Mouse (Mus musculus): Measurements from ENCODE around the gene Lyrm9. TPM values are rescaled to one million over a fixed set of nuclear protein-coding genes. Genes with fewer than 3 reads are reported as not detected.
"Not testable (repeated sequence)": the region's sequence is repeated elsewhere in the genome, so short reads cannot be mapped to it uniquely, and the experiment has no call there.

Gene Lyrm9
- total and polyA plus RNA-seq, 3 experiments: 31.6 to 48.6 TPM; not detected in 1

- no peak for DNase-seq (ENCODE audit: low read depth, low spot score)
- Histone ChIP-seq H3K4me1 (ENCODE audit: control insufficient read depth in 1 of 2, insufficient read depth in 2 of 2, low read length in 2 of 2) (no peaks in the 10 kb centered on the region), H3K79me2 (ENCODE audit: control insufficient read depth, insufficient read depth, low read length, poor library complexity) (no peaks in the 10 kb centered on the region), H3K4me3 (ENCODE audit: control insufficient read depth in 1 of 2, insufficient read depth in 1 of 2, low read depth in 2 of 2, low read length in 2 of 2) (no peak overlapping the region), H3K36me3 (ENCODE audit: control insufficient read depth in 1 of 2, insufficient read depth in 2 of 2, low read length in 2 of 2) (no peaks in the 10 kb centered on the region), H3K27me3 (ENCODE audit: control insufficient read depth in 1 of 2, insufficient read depth in 2 of 2, low read length in 2 of 2) (peaks cover 7 to 9% of the 10 kb centered on the region in 2 experiments), H3K9me3 (replicated peaks; ENCODE audit: insufficient read depth, low read length) (no peaks in the 10 kb centered on the region), H3K9ac (ENCODE audit: control insufficient read depth, low read depth, low read length, poor library complexity, severe bottlenecking) (no peak overlapping the region), H3K27ac (ENCODE audit: control insufficient read depth, low read depth, low read length) (no peak overlapping the region)
- TF ChIP-seq CTCF (IDR thresholded peaks at IDR 0.05 in 2 of 3, conservative IDR thresholded peaks at IDR 0.05 in 1 of 3; ENCODE audit: control insufficient read depth in 1 of 3, insufficient read depth in 1 of 3, low read depth in 2 of 3, low read length in 3 of 3, poor library complexity in 1 of 3, severe bottlenecking in 1 of 3) (no peak), KAT2A (conservative IDR thresholded peaks at IDR 0.05; ENCODE audit: low read depth, low read length) (no peak), JUND (IDR thresholded peaks at IDR 0.05; ENCODE audit: low read depth, low read length) (no peak), ZC3H11A (IDR thresholded peaks at IDR 0.05; ENCODE audit: low read depth, low read length) (no peak), NELFE (IDR thresholded peaks at IDR 0.05; ENCODE audit: low read depth, low read length) (no peak), MYC (IDR thresholded peaks at IDR 0.05; ENCODE audit: low read depth, low read length) (no peak), POLR2AphosphoS5 (IDR thresholded peaks at IDR 0.05; ENCODE audit: borderline replicate concordance, low read depth, low read length) (no peak)
Observed at GRCm38 (mm10) chr11:78867696-78868095, 41.3 kb downstream of the Lyrm9 start.

GRCm38 (mm10) chr11:78869205-78869604, 42.8 kb downstream of the Lyrm9 start:
- H3K4me1 ChIP-seq (ENCODE audit: control insufficient read depth in 1 of 2, insufficient read depth in 2 of 2, low read length in 2 of 2); H3K9me3 ChIP-seq (replicated peaks; ENCODE audit: insufficient read depth, low read length); H3K4me3 ChIP-seq (ENCODE audit: control insufficient read depth in 1 of 2, insufficient read depth in 1 of 2, low read depth in 2 of 2, low read length in 2 of 2); H3K36me3 ChIP-seq (ENCODE audit: control insufficient read depth in 1 of 2, insufficient read depth in 2 of 2, low read length in 2 of 2); DNase-seq (ENCODE audit: low read depth, low spot score); H3K9ac ChIP-seq (ENCODE audit: control insufficient read depth, low read depth, low read length, poor library complexity, severe bottlenecking); H3K27me3 ChIP-seq (ENCODE audit: control insufficient read depth in 1 of 2, insufficient read depth in 2 of 2, low read length in 2 of 2); H3K27ac ChIP-seq (ENCODE audit: control insufficient read depth, low read depth, low read length); H3K79me2 ChIP-seq (ENCODE audit: control insufficient read depth, insufficient read depth, low read length, poor library complexity): not testable (repeated sequence)
- TF ChIP-seq SMC3 (IDR thresholded peaks at IDR 0.05; ENCODE audit: low read depth, low read length) (peak; percentile 25), RAD21 (IDR thresholded peaks at IDR 0.05; ENCODE audit: low read depth, low read length) (peak; percentile 23), CTCF (IDR thresholded peaks at IDR 0.05 in 2 of 3, conservative IDR thresholded peaks at IDR 0.05 in 1 of 3; ENCODE audit: control insufficient read depth in 1 of 3, insufficient read depth in 1 of 3, low read depth in 2 of 3, low read length in 3 of 3, poor library complexity in 1 of 3, severe bottlenecking in 1 of 3) (peak in 2 of 3 experiments; percentile 28 to 35; a peak in 3 of 6 replicates), MYC (IDR thresholded peaks at IDR 0.05; ENCODE audit: low read depth, low read length) (0 out of 2 replicates have a peak, but pooled peaks have one; percentile 27)

- no peaks in the 10 kb centered on the region for H3K4me1 ChIP-seq (ENCODE audit: control insufficient read depth in 1 of 2, insufficient read depth in 2 of 2, low read length in 2 of 2)
- no peak overlapping the region for H3K9ac ChIP-seq (ENCODE audit: control insufficient read depth, low read depth, low read length, poor library complexity, severe bottlenecking)
- H3K4me3 ChIP-seq (ENCODE audit: control insufficient read depth in 1 of 2, insufficient read depth in 1 of 2, low read depth in 2 of 2, low read length in 2 of 2): no peak overlapping the region
- TF ChIP-seq ETS1 (IDR thresholded peaks at IDR 0.05; ENCODE audit: low read depth, low read length): no peak
- TF ChIP-seq NRF1 (IDR thresholded peaks at IDR 0.05; ENCODE audit: insufficient read depth, low read depth, low read length, poor library complexity, severe bottlenecking): no peak
- no peak for TF ChIP-seq MAZ (IDR thresholded peaks at IDR 0.05; ENCODE audit: low read depth, low read length)
- TF ChIP-seq POLR2A (IDR thresholded peaks at IDR 0.05; ENCODE audit: control insufficient read depth in 1 of 2, insufficient read depth in 1 of 2, low read depth in 1 of 2, low read length in 2 of 2, poor library complexity in 1 of 2): no peak
- no peak for TF ChIP-seq ELF1 (IDR thresholded peaks at IDR 0.05; ENCODE audit: low read depth, low read length)
- H3K79me2 ChIP-seq (ENCODE audit: control insufficient read depth, insufficient read depth, low read length, poor library complexity): no peaks in the 10 kb centered on the region
- H3K27ac ChIP-seq (ENCODE audit: control insufficient read depth, low read depth, low read length): no peak overlapping the region
- H3K36me3 ChIP-seq (ENCODE audit: control insufficient read depth in 1 of 2, insufficient read depth in 2 of 2, low read length in 2 of 2): no peaks in the 10 kb centered on the region
- no peak for DNase-seq (ENCODE audit: low read depth, low spot score)
- no peaks in the 10 kb centered on the region for H3K9me3 ChIP-seq (replicated peaks; ENCODE audit: insufficient read depth, low read length)
- peaks cover 0 to 1% of the 10 kb centered on the region in 2 experiments; a peak in 3 of 4 replicates for H3K27me3 ChIP-seq (ENCODE audit: control insufficient read depth in 1 of 2, insufficient read depth in 2 of 2, low read length in 2 of 2)
Observed at GRCm38 (mm10) chr11:78870891-78871290, 44.5 kb downstream of the Lyrm9 start.
